ENCODE assay signal across 9 mouse cellular contexts in the genomic region with DNA sequence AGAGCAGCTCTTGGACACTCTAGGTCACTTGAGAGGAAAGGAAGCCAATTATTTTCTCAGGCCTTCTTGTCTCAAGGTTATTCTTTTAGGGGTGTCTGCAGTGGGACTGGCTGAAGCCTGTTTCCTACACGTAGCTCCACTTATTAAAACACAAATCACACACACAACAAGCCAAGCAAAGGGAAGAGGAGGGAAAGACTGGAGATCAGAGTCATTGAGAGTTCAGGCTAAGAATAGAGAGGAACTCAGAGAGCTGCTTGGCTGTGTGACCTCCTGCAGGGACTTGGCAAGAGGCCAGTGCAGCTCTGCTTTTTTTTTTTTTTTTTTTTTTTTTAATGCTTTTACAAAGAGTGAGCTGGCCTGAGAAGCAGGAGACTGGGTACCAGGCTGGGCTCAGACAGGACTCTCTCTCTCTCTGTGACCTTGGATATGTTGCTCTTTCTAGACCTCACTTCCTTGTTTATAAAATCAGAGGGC. TPM values are rescaled to one million over a fixed set of nuclear protein-coding genes. Genes with fewer than 3 reads are reported as not detected.
DNase-seq lines count a peak whose midpoint lies in the region; ATAC-seq and TF ChIP-seq lines count a peak whose summit lies in the region.
"Not testable (repeated sequence)": the region's sequence is repeated elsewhere in the genome, so short reads cannot be mapped to it uniquely, and the experiment has no call there.
"Had no signal": no experiment of that assay in that cellular context is flagged by ENCODE, and none has a peak within 500 bp of the region (broad histone marks: within the 10 kb centered on the region; RNA-seq: fewer than 3 reads in every experiment).

No protein-coding gene starts in this region.

- TF ChIP-seq CTCF in cerebellum, adult 2 months (IDR thresholded peaks at IDR 0.05; ENCODE audit: borderline replicate concordance, insufficient read depth, low read depth, low read length); kidney, adult 2 months (conservative IDR thresholded peaks at IDR 0.05; ENCODE audit: insufficient read depth, insufficient read length, low read depth, low read length): not testable (repeated sequence)

- not testable (repeated sequence) for H3K9ac ChIP-seq in forebrain, embryonic 14.5 days (ENCODE audit: low read length); limb, embryonic 14.5 days (ENCODE audit: low read depth, low read length, severe bottlenecking); midbrain, embryonic 12.5 days (replicated peaks); stomach, embryonic 14.5 days (replicated peaks; ENCODE audit: low read depth, low read length)
- 0 out of 2 replicates have a peak overlapping the region, but pooled peaks have one; percentile 11 for H3K9ac ChIP-seq in heart, embryonic 14.5 days (ENCODE audit: low read length)

- 0 out of 2 replicates have a peak overlapping the region, but pooled peaks have one; percentile 27 for H3K27ac ChIP-seq in cerebellum, adult 2 months (ENCODE audit: insufficient read depth, low read length)
- peak overlapping the region; percentile 23; the same call in 1 of the 2 replicates for H3K27ac ChIP-seq in forebrain, embryonic 14.5 days (ENCODE audit: low read depth, low read length)
- H3K27ac ChIP-seq in heart, embryonic 14.5 days (replicated peaks in 1 of 2; ENCODE audit: control insufficient read depth in 1 of 2, insufficient read depth in 1 of 2, low read depth in 2 of 2, low read length in 2 of 2), result peak overlapping the region; percentile 90
- H3K27ac ChIP-seq in kidney, adult 2 months (ENCODE audit: insufficient read depth, low read depth, low read length), result peak overlapping the region; percentile 27
- H3K27ac ChIP-seq in limb, embryonic 14.5 days (replicated peaks; ENCODE audit: low read depth, low read length), result not testable (repeated sequence)
- peak overlapping the region; percentile 46; the same call in 1 of the 2 replicates for H3K27ac ChIP-seq in midbrain, embryonic 12.5 days (replicated peaks)
- peak overlapping the region; percentile 6; the same call in 1 of the 2 replicates for H3K27ac ChIP-seq in stomach, embryonic 14.5 days (ENCODE audit: low read length)

- not testable (repeated sequence) for H3K27me3 ChIP-seq in cerebellum, adult 2 months (ENCODE audit: control insufficient read depth, insufficient read depth, low read length); forebrain, embryonic 14.5 days (replicated peaks; ENCODE audit: control insufficient read depth, insufficient read depth, low read length); heart, embryonic 14.5 days (ENCODE audit: control insufficient read depth, insufficient read depth, low read length); kidney, adult 2 months (replicated peaks; ENCODE audit: control insufficient read depth, insufficient read depth, low read length); limb, embryonic 14.5 days (ENCODE audit: control insufficient read depth, insufficient read depth, low read length); midbrain, embryonic 12.5 days; stomach, embryonic 14.5 days (ENCODE audit: control insufficient read depth, insufficient read depth, low read length)

- not testable (repeated sequence) for H3K4me1 ChIP-seq in cerebellum, adult 2 months (ENCODE audit: control insufficient read depth, insufficient read depth, low read length); forebrain, embryonic 14.5 days (ENCODE audit: control insufficient read depth, insufficient read depth, low read length); kidney, adult 2 months (ENCODE audit: control insufficient read depth, insufficient read depth, low read length); limb, embryonic 14.5 days (ENCODE audit: control insufficient read depth, insufficient read depth, low read length); stomach, embryonic 14.5 days (ENCODE audit: control insufficient read depth, insufficient read depth, low read length)
- peaks cover 13 to 23% of the 10 kb centered on the region in 2 experiments for H3K4me1 ChIP-seq in heart, embryonic 14.5 days (ENCODE audit: control insufficient read depth in 2 of 2, insufficient read depth in 2 of 2, low read length in 2 of 2)
- peaks cover 16% of the 10 kb centered on the region for H3K4me1 ChIP-seq in midbrain, embryonic 12.5 days

- TF ChIP-seq POLR2A in cerebellum, adult 2 months (IDR thresholded peaks at IDR 0.05; ENCODE audit: borderline replicate concordance, insufficient read depth, low read length); kidney, adult 2 months (IDR thresholded peaks at IDR 0.05; ENCODE audit: low read depth, low read length); limb, embryonic 14.5 days (IDR thresholded peaks at IDR 0.05; ENCODE audit: borderline replicate concordance, extremely low read depth, insufficient read depth, insufficient read length): not testable (repeated sequence)

- ATAC-seq in forebrain, embryonic 14.5 days, result peak; percentile 85; the same call in 1 of the 2 replicates
- peak; percentile 86 for ATAC-seq in heart, embryonic 14.5 days (ENCODE audit: insufficient number of reproducible peaks, insufficient read depth, low FRiP score, low read depth)
- peak; percentile 37; the same call in 1 of the 2 replicates for ATAC-seq in limb, embryonic 14.5 days (ENCODE audit: low FRiP score, low read depth)
- peak; percentile 84 for ATAC-seq in midbrain, embryonic 12.5 days (ENCODE audit: low FRiP score, low read depth)
- ATAC-seq in stomach, embryonic 14.5 days (ENCODE audit: insufficient number of reproducible peaks, insufficient read depth, low FRiP score, low read depth), result peak; percentile 77; the same call in 1 of the 2 replicates

- DNase-seq in MN1 (ENCODE audit: low spot score), result peak; percentile 81
- peak; percentile 54 for DNase-seq in cerebellum, adult 2 months
- DNase-seq in forebrain, embryonic 14.5 days (ENCODE audit: low spot score), result peak; percentile 65
- DNase-seq in kidney, adult 2 months, result peak; percentile 78
- peak; percentile 47 for DNase-seq in limb, embryonic 14.5 days (ENCODE audit: low spot score)

- H3K36me3 ChIP-seq in forebrain, embryonic 14.5 days (ENCODE audit: control insufficient read depth, insufficient read depth, low read length); heart, embryonic 14.5 days (ENCODE audit: control insufficient read depth, insufficient read depth, low read length); kidney, adult 2 months (ENCODE audit: control insufficient read depth, insufficient read depth, low read length); limb, embryonic 14.5 days (ENCODE audit: control insufficient read depth, insufficient read depth, low read length); midbrain, embryonic 12.5 days; stomach, embryonic 14.5 days (ENCODE audit: control insufficient read depth, insufficient read depth, low read length): not testable (repeated sequence)

- H3K9me3 ChIP-seq in forebrain, embryonic 14.5 days (replicated peaks; ENCODE audit: control insufficient read depth, low read length); heart, embryonic 14.5 days (ENCODE audit: control insufficient read depth, low read length); limb, embryonic 14.5 days (ENCODE audit: control insufficient read depth, low read length); midbrain, embryonic 12.5 days; stomach, embryonic 14.5 days (ENCODE audit: control insufficient read depth, low read depth, low read length): not testable (repeated sequence)

- WGBS in cerebellum, adult 2 months, result 14% methylated on average over 1 of the region's 1 CpGs
- 0% methylated on average over 1 of the region's 1 CpGs for WGBS in forebrain, embryonic 14.5 days
- 0% methylated on average over 1 of the region's 1 CpGs for WGBS in heart, embryonic 14.5 days
- 6% methylated on average over 1 of the region's 1 CpGs for WGBS in kidney, adult 2 months
- WGBS in limb, embryonic 14.5 days, result 9% methylated on average over 1 of the region's 1 CpGs
- WGBS in midbrain, embryonic 12.5 days, result 0% methylated on average over 1 of the region's 1 CpGs
- 17% methylated on average over 1 of the region's 1 CpGs for WGBS in stomach, embryonic 14.5 days

- not testable (repeated sequence) for H3K4me3 ChIP-seq in cerebellum, adult 2 months (replicated peaks; ENCODE audit: insufficient read depth, low read depth, low read length); forebrain, embryonic 14.5 days (ENCODE audit: low read depth, low read length); heart, embryonic 14.5 days (ENCODE audit: control insufficient read depth in 1 of 2, insufficient read depth in 1 of 2, low read depth in 1 of 2, low read length in 2 of 2); kidney, adult 2 months (ENCODE audit: insufficient read depth, low read depth, low read length); limb, embryonic 14.5 days (replicated peaks; ENCODE audit: low read length); midbrain, embryonic 12.5 days; stomach, embryonic 14.5 days (ENCODE audit: low read depth, low read length)

- H3K4me2 ChIP-seq in forebrain, embryonic 14.5 days (ENCODE audit: low read length); limb, embryonic 14.5 days (replicated peaks; ENCODE audit: low read depth, low read length, severe bottlenecking); midbrain, embryonic 12.5 days (replicated peaks); stomach, embryonic 14.5 days (replicated peaks; ENCODE audit: low read depth, low read length): not testable (repeated sequence)
- peak overlapping the region; percentile 38 for H3K4me2 ChIP-seq in heart, embryonic 14.5 days (ENCODE audit: low read length)

RNA-seq across cellular contexts. Expression of a gene that starts 36.7 kb away (rescaled TPM):
- 0.20 and 0.33 TPM in 2 replicates for polyA plus RNA-seq in cerebellum, adult 2 months (2012; rRNA removed)
- polyA plus RNA-seq in forebrain, embryonic 14.5 days (2014; fragmentation: Nextera tagmentation; extraction: Ambion mirVana), result 0.11 and 0.14 TPM in 2 replicates
- polyA plus RNA-seq in heart, embryonic 14.5 days (2014; fragmentation: Nextera tagmentation; extraction: Ambion mirVana), result 0.65 and 0.75 TPM in 2 replicates
- 58.4 and 58.5 TPM in 2 replicates for polyA plus RNA-seq in kidney, adult 2 months (2012; rRNA removed)
- 0.38 and 0.55 TPM in 2 replicates for polyA plus RNA-seq in limb, embryonic 14.5 days (2012; rRNA removed)
- polyA plus RNA-seq in limb, embryonic 14.5 days (2014; fragmentation: Nextera tagmentation; extraction: Ambion mirVana), result 0.84 and 1.4 TPM in 2 replicates
- 0.07 and 0.26 TPM in 2 replicates for polyA plus RNA-seq in midbrain, embryonic 12.5 days (2016; fragmentation: Nextera tagmentation; extraction: Ambion mirVana)
- 0.95 and 2.5 TPM in 2 replicates for polyA plus RNA-seq in stomach, embryonic 14.5 days (2014; fragmentation: Nextera tagmentation; extraction: Ambion mirVana)
- polyA plus RNA-seq: G1E had no signal

RNA-seq across cellular contexts. Expression of a gene that starts 47.6 kb away (rescaled TPM):
- polyA plus RNA-seq in cerebellum, adult 2 months (2012; rRNA removed), result 2.5 and 3.1 TPM in 2 replicates
- polyA plus RNA-seq in forebrain, embryonic 14.5 days (2014; fragmentation: Nextera tagmentation; extraction: Ambion mirVana), result 8.8 and 12.5 TPM in 2 replicates
- polyA plus RNA-seq in heart, embryonic 14.5 days (2014; fragmentation: Nextera tagmentation; extraction: Ambion mirVana), result 4.9 and 6.8 TPM in 2 replicates
- 11.4 and 13.3 TPM in 2 replicates for polyA plus RNA-seq in kidney, adult 2 months (2012; rRNA removed)
- polyA plus RNA-seq in limb, embryonic 14.5 days (2012; rRNA removed), result 4.7 and 6.4 TPM in 2 replicates
- 3.3 and 4.2 TPM in 2 replicates for polyA plus RNA-seq in limb, embryonic 14.5 days (2014; fragmentation: Nextera tagmentation; extraction: Ambion mirVana)
- polyA plus RNA-seq in midbrain, embryonic 12.5 days (2016; fragmentation: Nextera tagmentation; extraction: Ambion mirVana), result 1.7 and 2.7 TPM in 2 replicates
- 3.8 and 4.9 TPM in 2 replicates for polyA plus RNA-seq in stomach, embryonic 14.5 days (2014; fragmentation: Nextera tagmentation; extraction: Ambion mirVana)

Comparison
In these comparisons a context has a peak if more than half of its experiments do, and no peak if none do; other contexts are left out.
1. RNA of a gene that starts 36.7 kb away (polyA plus RNA-seq): 58.4 to 58.5 TPM in kidney, adult 2 months; 0.95 to 2.5 TPM in stomach, embryonic 14.5 days, 0.38 to 1.4 TPM in limb, embryonic 14.5 days, 0.65 to 0.75 TPM in heart, embryonic 14.5 days, 0.07 to 0.26 TPM in midbrain, embryonic 12.5 days, 0.20 to 0.33 TPM in cerebellum, adult 2 months and 0.11 to 0.14 TPM in forebrain, embryonic 14.5 days; every median in the first group is over 10 times any median in the second.
2. Peak in every context shown above with its lines, with median percentiles within 50 percentile points of each other: DNase-seq and ATAC-seq.